Mouse (Mus musculus): ENCODE data around the gene Gm9936. TPM values are rescaled to one million over a fixed set of nuclear protein-coding genes. Genes with fewer than 3 reads are reported as not detected.
"Not testable (repeated sequence)": the region's sequence is repeated elsewhere in the genome, so short reads cannot be mapped to it uniquely, and the experiment has no call there.

Gm9936 gene
- polyA plus RNA-seq (2015; fragmentation: Nextera tagmentation; extraction: Ambion mirVana), result 2.0 and 2.1 TPM in 2 replicates

GRCm38 (mm10) chr5:114858582-114858981 is at the start of gene Gm9936:
TSS of gene Gm9936 (minus strand) at chr5:114858682.
- peak within 1 kb of the TSS; percentile 30; the same call in 1 of the 2 replicates for H3K9ac ChIP-seq (replicated peaks)
- peak within 1 kb of the TSS; percentile 28 for H3K4me3 ChIP-seq (replicated peaks)
- no peak for ATAC-seq (ENCODE audit: low FRiP score)

GRCm38 (mm10) chr5:114902413-114902812 is 43.9 kb upstream of the Gm9936 start:
- Histone ChIP-seq H3K4me1 (no peaks in the 10 kb centered on the region), H3K36me3 (no peaks in the 10 kb centered on the region), H3K27ac (replicated peaks) (no peak overlapping the region), H3K4me3 (replicated peaks) (no peak overlapping the region), H3K9me3 (replicated peaks) (no peaks in the 10 kb centered on the region), H3K4me2 (no peak overlapping the region), H3K9ac (replicated peaks) (no peak overlapping the region), H3K27me3 (replicated peaks) (no peaks in the 10 kb centered on the region)
- WGBS, result 37% methylated on average over 1 of the region's 1 CpGs
- ATAC-seq (ENCODE audit: low FRiP score), result no peak

More at GRCm38 (mm10) chr5:114858582-114858981, at the start of gene Gm9936:
- 0 out of 2 replicates have a peak, but pooled peaks cover 5% of the 10 kb centered on the region for H3K27me3 ChIP-seq (replicated peaks)
- H3K27ac ChIP-seq (replicated peaks), result 0 out of 2 replicates have a peak within 1 kb of the TSS, but pooled peaks have one; percentile 0
- no peaks in the 10 kb centered on the region for H3K36me3 ChIP-seq
- no peaks in the 10 kb centered on the region for H3K9me3 ChIP-seq (replicated peaks)
- H3K4me2 ChIP-seq, result peak within 1 kb of the TSS; percentile 53
- H3K4me1 ChIP-seq, result 0 out of 2 replicates have a peak, but pooled peaks cover 4% of the 10 kb centered on the region
- 85% methylated on average over 12 of the region's 12 CpGs for WGBS

- no peak overlapping the region for H3K4me3 ChIP-seq (replicated peaks)
- no peak overlapping the region for H3K4me2 ChIP-seq
- no peak overlapping the region for H3K27ac ChIP-seq (replicated peaks)
- 82% methylated on average over 7 of the region's 7 CpGs for WGBS
- no peaks in the 10 kb centered on the region; the same call in 1 of the 2 replicates for H3K4me1 ChIP-seq
- H3K9ac ChIP-seq (replicated peaks), result no peak overlapping the region
- H3K36me3 ChIP-seq, result no peaks in the 10 kb centered on the region
- no peak for ATAC-seq (ENCODE audit: low FRiP score)
- no peaks in the 10 kb centered on the region for H3K9me3 ChIP-seq (replicated peaks)
- no peaks in the 10 kb centered on the region for H3K27me3 ChIP-seq (replicated peaks)
These were observed 40.4 kb upstream of the Gm9936 start for GRCm38 (mm10) chr5:114898857-114899256.

GRCm38 (mm10) chr5:114897374-114897793 is 38.9 kb upstream of the Gm9936 start:
- no peaks in the 10 kb centered on the region; the same call in 1 of the 2 replicates for H3K4me1 ChIP-seq
- no peak for ATAC-seq (ENCODE audit: low FRiP score)
- H3K4me3 ChIP-seq (replicated peaks), result no peak overlapping the region
- no peaks in the 10 kb centered on the region for H3K27me3 ChIP-seq (replicated peaks)
- H3K36me3 ChIP-seq, result no peaks in the 10 kb centered on the region
- no peaks in the 10 kb centered on the region for H3K9me3 ChIP-seq (replicated peaks)
- H3K27ac ChIP-seq (replicated peaks), result no peak overlapping the region
- no peak overlapping the region for H3K9ac ChIP-seq (replicated peaks)
- WGBS, result 12% methylated on average over 7 of the region's 7 CpGs
- H3K4me2 ChIP-seq, result peak overlapping the region; percentile 28

GRCm38 (mm10) chr5:114896688-114897373 is 38.3 kb upstream of the Gm9936 start, which contains the start of gene Oasl2:
TSS of gene Oasl2 (plus strand) at chr5:114896936.
- no peaks in the 10 kb centered on the region for H3K27me3 ChIP-seq (replicated peaks)
- no peaks in the 10 kb centered on the region for H3K9me3 ChIP-seq (replicated peaks)
- H3K4me3 ChIP-seq (replicated peaks), result no peak within 1 kb of the TSS
- no peak within 1 kb of the TSS for H3K9ac ChIP-seq (replicated peaks)
- no peak for ATAC-seq (ENCODE audit: low FRiP score)
- H3K36me3 ChIP-seq, result no peaks in the 10 kb centered on the region
- H3K27ac ChIP-seq (replicated peaks), result no peak within 1 kb of the TSS
- H3K4me2 ChIP-seq, result peak within 1 kb of the TSS; percentile 28
- 75% methylated on average over 13 of the region's 13 CpGs for WGBS
- H3K4me1 ChIP-seq, result no peaks in the 10 kb centered on the region; the same call in 1 of the 2 replicates

GRCm38 (mm10) chr5:114895542-114895941 is 37.1 kb upstream of the Gm9936 start:
- 89% methylated on average over 4 of the region's 4 CpGs for WGBS

GRCm38 (mm10) chr5:114888995-114889394 is 30.5 kb upstream of the Gm9936 start:
- 90% methylated on average over 2 of the region's 2 CpGs for WGBS
- Histone ChIP-seq H3K27ac (replicated peaks) (no peak overlapping the region), H3K36me3 (no peaks in the 10 kb centered on the region), H3K4me1 (no peaks in the 10 kb centered on the region), H3K27me3 (replicated peaks) (no peaks in the 10 kb centered on the region), H3K4me2 (no peak overlapping the region), H3K4me3 (replicated peaks) (no peak overlapping the region), H3K9me3 (replicated peaks) (no peaks in the 10 kb centered on the region), H3K9ac (replicated peaks) (no peak overlapping the region)
- no peak for ATAC-seq (ENCODE audit: low FRiP score)

More at GRCm38 (mm10) chr5:114895542-114895941, 37.1 kb upstream of the Gm9936 start:
- no peak overlapping the region for H3K4me2 ChIP-seq
- H3K4me1 ChIP-seq, result no peaks in the 10 kb centered on the region; the same call in 1 of the 2 replicates
- no peaks in the 10 kb centered on the region for H3K27me3 ChIP-seq (replicated peaks)
- ATAC-seq (ENCODE audit: low FRiP score), result no peak
- no peak overlapping the region for H3K27ac ChIP-seq (replicated peaks)
- H3K9ac ChIP-seq (replicated peaks), result no peak overlapping the region
- H3K36me3 ChIP-seq, result no peaks in the 10 kb centered on the region
- H3K4me3 ChIP-seq (replicated peaks), result no peak overlapping the region
- no peaks in the 10 kb centered on the region for H3K9me3 ChIP-seq (replicated peaks)

- H3K4me2 ChIP-seq, result no peak overlapping the region
- H3K36me3 ChIP-seq, result no peaks in the 10 kb centered on the region
- no peaks in the 10 kb centered on the region for H3K4me1 ChIP-seq
- no peak overlapping the region for H3K4me3 ChIP-seq (replicated peaks)
- no peak overlapping the region for H3K27ac ChIP-seq (replicated peaks)
- no peak overlapping the region for H3K9ac ChIP-seq (replicated peaks)
- H3K9me3 ChIP-seq (replicated peaks), result no peaks in the 10 kb centered on the region
- ATAC-seq (ENCODE audit: low FRiP score), result no peak
- H3K27me3 ChIP-seq (replicated peaks), result no peaks in the 10 kb centered on the region
- whole genome bisulfite sequencing, result 85% methylated on average over 6 of the region's 6 CpGs
These were observed 28.3 kb upstream of the Gm9936 start for GRCm38 (mm10) chr5:114886801-114887200.

GRCm38 (mm10) chr5:114883022-114883421 is 24.5 kb upstream of the Gm9936 start:
- WGBS, result 91% methylated on average over 11 of the region's 11 CpGs
- H3K9me3 ChIP-seq (replicated peaks), result no peaks in the 10 kb centered on the region
- no peak overlapping the region for H3K9ac ChIP-seq (replicated peaks)
- no peak overlapping the region for H3K4me3 ChIP-seq (replicated peaks)
- H3K27ac ChIP-seq (replicated peaks), result no peak overlapping the region
- H3K4me1 ChIP-seq, result no peaks in the 10 kb centered on the region
- no peaks in the 10 kb centered on the region for H3K36me3 ChIP-seq
- H3K4me2 ChIP-seq, result no peak overlapping the region
- H3K27me3 ChIP-seq (replicated peaks), result no peaks in the 10 kb centered on the region
- no peak for ATAC-seq (ENCODE audit: low FRiP score)

- H3K9me3 ChIP-seq (replicated peaks); H3K9ac ChIP-seq (replicated peaks); H3K4me3 ChIP-seq (replicated peaks); H3K4me1 ChIP-seq; H3K27me3 ChIP-seq (replicated peaks); ATAC-seq (ENCODE audit: low FRiP score); H3K4me2 ChIP-seq; H3K36me3 ChIP-seq; H3K27ac ChIP-seq (replicated peaks): not testable (repeated sequence)
- 97% methylated on average over 6 of the region's 7 CpGs for WGBS
These were observed 23.8 kb upstream of the Gm9936 start for GRCm38 (mm10) chr5:114882319-114882718.

- no peak overlapping the region for H3K9ac ChIP-seq (replicated peaks)
- 68% methylated on average over 13 of the region's 13 CpGs for WGBS
- H3K27me3 ChIP-seq (replicated peaks), result no peaks in the 10 kb centered on the region
These were observed 20.9 kb upstream of the Gm9936 start for GRCm38 (mm10) chr5:114879399-114879798.

GRCm38 (mm10) chr5:114877487-114877886 is 19.0 kb upstream of the Gm9936 start:
- Histone ChIP-seq H3K4me2 (no peak overlapping the region), H3K9ac (replicated peaks) (no peak overlapping the region), H3K4me1 (no peaks in the 10 kb centered on the region), H3K36me3 (no peaks in the 10 kb centered on the region), H3K27ac (replicated peaks) (no peak overlapping the region), H3K27me3 (replicated peaks) (no peaks in the 10 kb centered on the region), H3K9me3 (replicated peaks) (no peaks in the 10 kb centered on the region), H3K4me3 (replicated peaks) (no peak overlapping the region)
- no peak for ATAC-seq (ENCODE audit: low FRiP score)
- 67% methylated on average over 7 of the region's 7 CpGs for whole genome bisulfite sequencing

More at GRCm38 (mm10) chr5:114879399-114879798, 20.9 kb upstream of the Gm9936 start:
- no peaks in the 10 kb centered on the region for H3K9me3 ChIP-seq (replicated peaks)
- no peak overlapping the region for H3K27ac ChIP-seq (replicated peaks)
- no peaks in the 10 kb centered on the region for H3K36me3 ChIP-seq
- no peaks in the 10 kb centered on the region for H3K4me1 ChIP-seq
- no peak for ATAC-seq (ENCODE audit: low FRiP score)
- no peak overlapping the region for H3K4me2 ChIP-seq
- H3K4me3 ChIP-seq (replicated peaks), result no peak overlapping the region

All from neural tube, embryonic 15.5 days (tissue).